Mouse (Mus musculus) inflammation-experienced regulatory T-cells (primary cell): ENCODE results near the gene Olfr394. TPM values are rescaled to one million over a fixed set of nuclear protein-coding genes. Genes with fewer than 3 reads are reported as not detected.

Source experiments
- polyA plus RNA-seq, 2 experiments: library from polyadenylated mRNA; unstranded; fragments of 100-300 nt; shearing (Covaris generic); gene quantifications; one replicate each; pipeline ENCODE4 v1.2.1; 2017

Gene Olfr394
- not detected for polyA plus RNA-seq

DNA sequence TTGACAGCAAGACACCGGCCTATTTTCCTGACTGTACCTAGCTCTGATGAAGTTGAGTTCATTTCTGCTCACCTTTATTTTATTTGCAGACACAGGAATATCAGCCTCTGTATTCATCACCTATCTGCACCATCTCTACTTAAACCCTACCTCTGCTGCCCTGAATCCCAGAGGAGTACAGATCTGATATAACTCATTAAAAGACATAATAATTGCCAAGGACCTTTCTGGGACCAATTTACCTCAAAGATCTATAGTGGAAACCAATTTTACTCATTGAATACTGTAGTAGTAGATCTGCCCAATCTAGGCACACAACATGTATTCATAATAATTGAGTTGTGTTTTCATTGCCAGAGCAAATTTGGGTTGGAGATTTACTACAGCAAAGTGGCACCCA is at the start of gene Olfr394:
Olfr394 (minus strand) TSS at position 101 of the 400 bp plus-strand sequence.

DNA sequence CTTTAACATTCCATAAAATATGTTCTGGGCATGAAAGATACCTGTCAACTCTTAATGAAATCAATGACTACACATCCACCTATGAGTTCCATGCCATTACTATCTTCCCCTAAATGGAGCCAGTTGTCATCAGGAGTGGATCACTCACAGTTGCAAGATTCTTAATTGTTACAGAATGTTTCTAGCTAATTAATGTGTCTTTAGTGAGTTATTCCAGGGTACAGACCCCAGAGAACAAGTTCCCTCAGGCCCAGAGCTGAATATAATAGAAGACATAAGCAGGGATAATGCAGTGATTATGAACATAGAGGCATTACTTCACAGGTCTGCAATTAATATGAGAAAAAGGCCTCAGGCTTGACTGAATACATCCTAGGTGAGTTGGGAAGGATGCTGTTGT is 45.8 kb upstream of the Olfr394 start, which contains the start of gene Olfr23:
Olfr23 (plus strand) TSS at position 301 of the 400 bp plus-strand sequence.

DNA sequence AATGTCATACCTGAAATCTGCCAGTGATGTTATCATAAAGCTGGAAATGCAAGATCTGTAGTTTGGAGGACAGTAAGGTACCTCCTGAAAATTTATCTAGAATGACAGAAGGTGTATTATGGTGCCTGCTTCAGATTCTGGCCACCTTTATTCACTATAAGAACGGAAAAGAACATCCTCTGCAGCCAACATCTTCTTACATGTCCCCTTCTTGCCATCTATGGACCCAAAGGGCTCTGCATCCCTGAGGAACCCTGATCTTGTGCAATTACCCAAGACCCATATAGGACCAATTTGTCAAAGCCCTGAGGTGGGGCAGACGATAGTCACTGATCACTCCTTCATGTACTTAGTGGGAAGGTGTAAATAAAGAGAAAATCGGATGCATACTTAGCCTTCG is 18.6 kb upstream of the Olfr394 start, which contains the start of gene Olfr395:
Olfr395 (minus strand) TSS at position 101 of the 400 bp plus-strand sequence.

DNA sequence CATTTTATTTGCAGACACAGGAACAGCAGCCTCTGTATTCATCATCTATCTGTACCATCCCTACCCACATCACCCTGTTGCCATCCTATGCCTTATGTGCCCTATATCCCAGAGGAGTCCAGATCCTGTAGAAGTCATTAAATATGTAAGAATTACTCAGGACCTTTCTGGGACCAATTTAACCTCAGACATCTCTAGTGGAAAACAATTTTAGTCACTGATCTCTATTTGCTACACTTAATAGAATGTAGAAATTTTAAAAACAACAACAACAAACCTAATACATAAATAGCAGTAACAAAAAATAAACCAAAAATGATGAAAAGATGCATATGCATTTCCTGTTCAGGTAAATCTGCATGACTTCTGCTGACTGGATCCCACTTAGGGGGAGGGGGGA is 39.2 kb downstream of the Olfr394 start, which contains the start of gene Olfr393:
Olfr393 (minus strand) TSS at position 101 of the 400 bp plus-strand sequence.

Other genes with a start within 250 kb of the Olfr394 start
- not detected for gene Zfp735, start 202.0 kb downstream of the Olfr394 start, polyA plus RNA-seq
- gene Olfr389, start 110.1 kb downstream of the Olfr394 start, polyA plus RNA-seq: under 1 TPM in 1 of 2 experiments, not detected in 1; 0.18 TPM
- gene Olfr390, start 107.8 kb downstream of the Olfr394 start, polyA plus RNA-seq: under 1 TPM; 0.14 to 0.53 TPM
- gene Olfr391-ps, start 87.7 kb downstream of the Olfr394 start, polyA plus RNA-seq: under 1 TPM in 1 of 2 experiments, not detected in 1; 0.27 TPM
- gene Olfr392, start 73.7 kb downstream of the Olfr394 start, polyA plus RNA-seq: under 1 TPM in 1 of 2 experiments, not detected in 1; 0.08 TPM
- under 1 TPM; 0.11 to 0.22 TPM for gene Olfr393, start 39.3 kb downstream of the Olfr394 start, polyA plus RNA-seq
- gene Olfr395, start 18.5 kb upstream of the Olfr394 start, polyA plus RNA-seq: not detected
- gene Olfr23, start 45.9 kb upstream of the Olfr394 start, polyA plus RNA-seq: 1 to 10 TPM in 1 of 2 experiments, under 1 TPM in 1; 0.96 to 1.5 TPM
- not detected for gene Olfr397, start 70.0 kb upstream of the Olfr394 start, polyA plus RNA-seq
- gene Olfr398, start 99.6 kb upstream of the Olfr394 start, polyA plus RNA-seq: under 1 TPM; 0.28 to 0.37 TPM
- not detected for gene Olfr139, start 165.8 kb upstream of the Olfr394 start, polyA plus RNA-seq
- gene Olfr399, start 165.8 kb upstream of the Olfr394 start, polyA plus RNA-seq: not detected
- under 1 TPM in 1 of 2 experiments, not detected in 1; 0.21 TPM for gene Zfp616, start 179.2 kb upstream of the Olfr394 start, polyA plus RNA-seq
- not detected for gene Olfr401, start 222.9 kb upstream of the Olfr394 start, polyA plus RNA-seq